Mouse (Mus musculus) spleen, postnatal 36 days (tissue): ENCODE results near the gene Specc1.
A peak's percentile ranks its signal among the peaks of the same experiment; 100 is the strongest.

ENCODE experiments used
- DNase-seq, 2 experiments: peaks; one replicate each; pipeline ENCODE4 v3.0.0; 2022; ENCODE audit warnings: low spot score in 2 of 2, mixed read lengths in 1 of 2

Gene Specc1

DNA sequence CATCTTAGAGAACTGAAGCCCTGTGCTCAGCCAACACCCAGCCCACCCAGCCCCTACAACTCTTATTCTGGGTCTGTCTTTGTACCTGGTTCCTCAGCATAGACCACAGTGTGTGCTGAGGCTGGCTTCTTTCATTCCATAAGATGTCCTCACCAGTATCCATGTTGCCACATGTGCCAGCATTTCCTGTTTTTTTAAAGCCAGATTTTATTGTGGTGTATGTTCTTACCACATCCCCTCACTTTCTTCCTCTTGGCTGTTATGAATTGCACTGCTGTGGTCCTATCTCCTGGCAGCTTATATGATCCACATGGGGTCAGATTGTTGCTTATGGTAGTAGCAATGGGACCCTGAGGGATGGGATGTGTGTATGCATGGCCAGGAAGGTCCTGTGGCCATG, 92.6 kb downstream of the Specc1 start:
- no peak for DNase-seq

DNA sequence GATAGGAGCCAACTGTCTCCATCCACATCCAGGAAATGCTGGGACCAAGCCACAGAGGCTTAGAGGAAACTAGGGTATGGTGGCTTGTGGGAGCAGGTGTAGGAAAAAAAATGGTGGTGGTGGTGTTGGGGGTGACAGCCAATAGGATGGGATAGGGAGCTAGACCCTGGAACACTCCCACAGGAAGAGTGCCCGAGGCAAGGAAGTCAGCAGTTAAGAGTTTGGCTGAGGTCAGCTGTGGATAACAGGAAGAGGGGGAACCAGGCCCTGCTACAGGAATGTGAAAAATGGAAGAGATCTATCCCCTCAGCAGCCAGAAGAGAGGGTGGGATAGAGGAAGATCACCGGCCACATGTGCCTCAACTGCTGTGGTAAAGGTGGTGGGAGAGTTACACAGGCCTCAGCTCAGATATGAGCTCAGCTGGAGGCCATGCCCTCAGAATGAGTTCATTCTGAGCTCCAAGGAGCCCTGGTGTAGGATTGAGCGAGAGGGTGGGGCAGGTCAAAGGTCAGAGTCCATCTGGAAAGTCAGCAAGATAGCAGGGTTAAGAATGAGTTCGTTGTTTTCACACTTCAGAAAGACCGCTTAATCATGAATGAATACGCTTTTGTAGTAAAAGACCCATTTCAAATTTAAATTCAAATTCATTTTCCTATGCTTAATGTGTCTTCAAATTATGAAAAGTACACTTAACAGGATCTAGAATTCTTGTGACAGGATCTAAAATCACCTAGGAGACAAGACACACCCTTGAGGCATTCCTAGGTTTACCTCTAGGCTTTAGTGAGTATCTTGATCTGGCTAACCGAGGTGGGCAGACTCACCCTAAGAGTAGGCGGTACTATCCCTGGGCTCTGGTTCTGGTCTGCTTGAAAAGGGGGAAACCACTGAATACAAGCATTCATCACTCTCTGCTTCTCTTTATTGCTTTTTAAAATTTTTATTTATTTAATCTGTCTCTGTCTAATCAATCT, 94.1 kb downstream of the Specc1 start:
- DNase-seq: no peak

DNA sequence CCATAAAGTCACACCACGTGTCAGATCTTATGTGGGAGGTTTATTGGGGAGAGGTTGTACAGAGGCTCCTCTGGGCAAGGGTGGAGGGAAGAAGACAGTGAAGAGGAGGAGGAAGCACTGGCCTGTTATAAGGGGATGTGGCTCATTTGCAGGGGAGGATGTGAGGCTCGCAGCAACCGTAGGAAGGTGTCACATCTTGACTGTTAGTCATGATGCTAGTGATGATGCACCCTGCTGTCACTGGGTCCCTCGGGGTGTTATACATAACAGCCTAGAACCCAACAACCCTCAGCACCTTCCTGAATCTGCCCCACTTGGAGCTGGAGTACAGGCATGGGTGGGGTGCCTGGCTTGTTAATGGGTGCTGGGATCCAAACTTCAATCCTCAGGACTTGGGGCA, 94.9 kb downstream of the Specc1 start:
- DNase-seq: no peak

DNA sequence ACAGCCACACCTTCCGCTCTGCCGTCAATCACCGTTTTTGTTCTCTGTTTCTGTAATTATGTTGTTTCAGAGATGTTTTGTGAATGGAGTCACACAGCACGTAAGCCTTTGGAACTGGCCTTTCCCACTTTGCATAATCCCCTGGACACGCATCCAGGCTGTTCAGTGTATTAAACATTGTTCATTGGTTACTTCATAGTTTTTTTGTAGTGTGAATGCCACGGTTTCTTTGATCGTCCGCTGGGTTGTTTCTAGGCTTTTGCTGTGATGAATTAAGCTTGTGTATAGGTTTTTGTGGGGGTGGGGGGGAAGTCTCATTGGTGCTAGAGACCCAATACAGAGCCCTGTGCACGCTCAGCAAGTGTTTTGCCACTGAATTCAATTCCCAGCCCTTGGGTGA, 97.4 kb downstream of the Specc1 start:
- no peak for DNase-seq

DNA sequence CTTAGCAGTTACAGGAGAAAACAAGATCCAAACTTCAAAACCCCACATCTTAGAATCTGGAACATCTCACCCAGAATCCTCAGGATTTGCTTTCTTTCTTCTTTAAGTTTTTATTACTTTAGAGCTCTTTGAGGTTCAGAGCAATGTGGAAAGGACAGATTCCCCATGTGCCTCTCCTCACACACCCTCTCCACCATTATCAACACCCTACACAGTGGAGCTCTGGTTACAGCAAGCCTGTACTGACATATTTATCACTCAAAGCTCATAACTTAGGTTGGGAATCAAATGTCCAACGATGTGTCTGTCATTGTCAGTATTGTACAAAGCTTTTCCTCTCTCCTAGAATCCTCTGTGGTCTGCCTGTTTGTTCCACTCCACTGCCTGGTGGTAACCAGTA, 108.0 kb downstream of the Specc1 start:
- no peak for DNase-seq

DNA sequence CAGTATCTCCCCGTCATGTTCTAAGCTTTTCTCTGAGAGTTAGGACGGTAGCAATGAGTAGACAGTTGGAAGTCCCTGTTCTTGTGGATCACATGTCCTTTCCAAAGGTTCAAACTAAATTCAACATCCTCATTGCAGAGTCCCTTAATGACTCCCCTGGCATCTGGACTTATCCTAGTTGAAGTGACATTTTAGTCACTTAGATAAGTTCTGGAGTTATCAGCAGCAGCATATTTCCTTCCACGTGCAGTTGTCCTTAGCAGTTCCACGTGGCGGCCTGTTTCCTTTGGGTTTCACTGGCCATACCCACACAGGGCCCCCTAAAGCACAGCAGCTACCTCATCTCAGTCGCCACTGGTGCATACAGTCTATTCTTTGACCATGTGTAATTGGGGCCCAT, 109.1 kb downstream of the Specc1 start:
- DNase-seq: no peak

DNA sequence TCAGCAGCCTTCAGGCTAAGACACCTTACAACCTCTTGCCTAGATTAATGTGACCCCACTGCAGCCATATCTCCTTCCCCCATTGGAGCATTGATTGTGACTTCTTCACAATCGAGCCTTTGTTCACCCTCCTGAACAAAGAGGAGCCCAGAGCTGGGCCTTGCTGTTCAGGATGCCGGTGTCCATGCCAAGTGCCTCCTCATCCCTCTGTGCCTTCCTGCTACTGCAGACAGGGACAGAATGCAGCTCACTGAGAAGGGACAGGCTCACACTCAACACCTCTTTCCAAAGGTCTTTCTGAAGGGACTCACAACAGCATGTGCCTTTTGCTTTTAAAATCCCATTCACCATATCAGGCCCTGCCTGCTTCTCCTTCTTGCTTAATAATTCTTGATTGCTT, 113.0 kb downstream of the Specc1 start:
- DNase-seq: no peak

DNA sequence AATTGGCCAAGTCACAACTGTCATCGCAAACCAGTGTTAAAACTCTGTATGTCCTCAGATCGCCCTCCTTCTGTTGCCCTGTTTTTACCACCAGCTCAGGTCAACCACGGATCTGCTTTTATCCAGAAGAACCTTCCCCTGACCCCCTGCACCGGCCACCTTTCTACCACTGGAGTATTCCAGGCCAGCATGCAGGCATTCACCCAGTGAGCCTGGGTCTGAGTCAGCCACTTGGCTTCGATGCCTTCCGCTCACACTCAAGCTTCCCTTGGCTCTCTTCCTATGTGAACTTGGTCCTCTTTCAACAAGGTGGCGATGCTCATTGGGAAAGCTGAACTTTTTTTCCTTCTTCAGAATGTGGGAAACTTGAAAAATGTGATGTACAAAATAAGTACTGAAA, 113.6 kb downstream of the Specc1 start:
- no peak for DNase-seq

DNA sequence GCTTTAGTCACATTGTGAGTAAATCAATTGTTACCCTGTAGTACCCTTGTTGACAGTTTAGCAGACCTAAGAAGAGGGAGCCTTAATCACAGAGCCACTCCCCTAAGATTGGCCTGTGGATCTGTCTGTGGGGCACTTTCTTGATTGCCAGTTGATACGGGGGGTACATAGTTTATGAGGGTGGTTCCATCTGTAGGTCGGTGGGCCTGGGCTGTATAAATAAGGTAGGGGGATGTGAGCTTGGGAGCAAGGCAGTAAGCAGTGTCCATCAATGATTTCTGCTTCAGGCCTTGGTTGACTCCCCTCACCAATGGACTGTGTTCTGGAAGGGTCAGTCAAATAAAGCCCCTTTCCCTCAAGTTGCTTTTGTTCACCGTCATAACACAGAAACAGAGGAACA, 115.8 kb downstream of the Specc1 start:
- DNase-seq: no peak

DNA sequence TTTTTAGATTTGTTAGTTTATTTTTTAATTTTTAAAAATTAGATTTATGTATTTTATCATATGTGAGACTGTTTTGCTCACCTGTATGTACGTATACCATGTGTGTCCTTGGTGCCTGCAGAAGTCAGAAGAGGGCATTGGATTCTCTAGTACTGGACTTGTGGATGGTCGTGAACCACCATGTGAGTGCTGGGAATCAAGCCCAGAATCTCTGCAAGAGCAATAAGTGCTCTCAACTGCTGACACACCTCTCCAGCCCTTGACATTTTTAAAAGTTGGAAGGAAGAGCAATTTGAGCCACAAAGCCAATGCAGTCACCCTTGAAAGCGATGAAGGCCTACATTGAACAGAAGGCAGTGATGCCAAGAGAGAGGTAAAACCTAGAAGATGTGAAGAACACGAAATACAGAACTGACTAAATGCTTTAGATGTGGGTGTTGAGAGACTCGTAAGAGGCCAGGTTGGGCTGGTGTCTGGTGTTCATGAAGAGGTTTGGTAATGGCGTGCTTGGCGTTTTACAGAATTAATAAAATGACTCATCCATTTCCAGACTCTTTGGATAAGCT, 117.1 kb downstream of the Specc1 start:
- no peak for DNase-seq

DNA sequence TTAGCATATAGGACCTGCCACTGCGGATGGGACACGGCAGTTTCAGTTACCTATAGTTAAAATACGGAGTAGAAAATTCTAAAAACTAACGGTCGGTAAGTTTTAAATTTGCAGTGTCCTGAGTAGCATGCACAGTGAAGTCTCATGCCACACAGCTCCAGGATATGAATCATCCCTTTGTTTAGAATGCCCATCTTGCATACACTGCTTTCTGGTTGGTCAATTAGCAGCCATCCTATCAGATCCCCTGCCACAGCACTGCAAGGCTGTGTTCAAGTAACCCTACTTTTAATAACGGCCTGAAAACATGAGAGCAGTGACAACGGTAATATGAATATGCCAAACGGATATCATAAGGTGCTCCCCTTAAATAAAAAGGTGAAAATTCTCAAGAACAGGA, 118.0 kb downstream of the Specc1 start:
- no peak for DNase-seq

DNA sequence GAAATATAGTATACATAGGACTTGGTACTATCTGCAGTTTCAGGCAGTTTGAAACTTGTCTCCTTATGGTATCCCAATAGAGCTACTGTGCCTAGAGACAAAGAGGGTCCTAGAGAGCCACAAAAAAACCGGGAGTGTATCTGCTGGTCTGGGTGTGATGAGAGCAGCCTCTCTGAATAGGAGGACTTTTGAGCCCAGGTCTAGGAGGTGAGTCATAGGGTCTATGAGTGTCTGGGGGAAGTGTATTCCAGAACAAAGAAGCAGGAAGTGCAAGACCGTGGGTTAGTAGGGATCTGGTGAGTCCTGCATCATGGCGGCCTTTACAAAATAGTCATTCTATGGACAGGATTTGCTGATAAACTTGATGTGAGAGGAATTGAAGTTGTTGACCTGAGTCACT, 118.5 kb downstream of the Specc1 start:
- no peak for DNase-seq

DNA sequence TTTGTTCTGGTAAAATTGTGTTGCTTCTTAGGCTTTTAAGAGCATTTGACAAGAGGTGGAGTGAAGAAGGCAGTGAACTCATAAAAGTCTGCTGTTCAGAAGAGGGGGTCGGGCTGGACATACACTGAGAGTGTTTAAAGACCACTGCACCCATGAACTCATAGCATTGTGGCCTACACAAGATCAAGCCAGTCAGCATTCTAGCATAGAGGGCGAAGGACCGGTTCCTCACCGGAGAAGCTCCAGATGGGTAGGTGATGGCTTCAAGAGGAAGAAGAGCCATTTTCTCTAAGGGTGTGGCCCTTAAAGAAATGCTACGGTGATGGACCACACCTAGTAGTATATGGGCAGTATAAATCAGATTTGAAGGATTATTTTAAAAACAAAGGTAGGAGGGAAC, 119.0 kb downstream of the Specc1 start:
- no peak for DNase-seq

DNA sequence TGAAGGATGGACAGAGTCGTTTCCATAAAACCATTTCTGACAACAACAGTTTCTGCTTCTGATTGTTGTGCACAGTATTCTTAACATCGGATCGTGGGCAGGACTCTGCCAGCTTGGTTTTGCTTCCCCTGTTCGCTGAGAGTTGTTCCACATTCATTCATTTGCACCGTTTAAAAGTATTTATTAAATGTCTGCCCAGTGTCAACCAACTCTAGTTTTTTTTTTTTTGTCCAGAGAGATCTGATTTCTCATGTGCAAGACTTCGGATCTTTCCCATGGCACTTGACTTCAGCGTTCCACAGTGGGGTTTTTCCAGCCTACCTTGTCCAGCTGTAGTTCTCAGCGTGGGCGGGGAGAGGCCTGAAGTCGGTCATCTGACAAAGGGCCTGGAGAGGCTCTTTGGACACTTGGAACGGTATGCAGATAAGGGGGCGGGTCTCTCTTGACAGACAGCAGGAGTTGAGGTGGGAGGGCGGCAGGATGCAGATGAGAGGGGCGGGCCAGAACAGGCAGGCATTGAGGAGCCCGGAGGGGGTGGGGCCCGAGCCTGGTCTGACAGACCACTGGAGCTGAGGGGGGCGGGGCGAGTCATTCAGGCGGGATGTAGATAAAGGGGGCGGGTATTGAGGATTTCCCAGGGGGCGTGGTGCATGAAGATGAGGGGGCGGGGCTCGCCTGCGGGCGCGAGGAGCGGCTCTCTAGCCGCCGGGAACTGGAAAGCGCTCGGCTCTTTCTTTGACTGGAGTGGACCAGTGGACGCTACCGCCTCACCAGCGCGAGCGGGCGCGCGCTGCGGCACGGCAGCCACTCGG, 120.0 kb downstream of the Specc1 start:
- peak; percentile 86 to 90 for DNase-seq

DNA sequence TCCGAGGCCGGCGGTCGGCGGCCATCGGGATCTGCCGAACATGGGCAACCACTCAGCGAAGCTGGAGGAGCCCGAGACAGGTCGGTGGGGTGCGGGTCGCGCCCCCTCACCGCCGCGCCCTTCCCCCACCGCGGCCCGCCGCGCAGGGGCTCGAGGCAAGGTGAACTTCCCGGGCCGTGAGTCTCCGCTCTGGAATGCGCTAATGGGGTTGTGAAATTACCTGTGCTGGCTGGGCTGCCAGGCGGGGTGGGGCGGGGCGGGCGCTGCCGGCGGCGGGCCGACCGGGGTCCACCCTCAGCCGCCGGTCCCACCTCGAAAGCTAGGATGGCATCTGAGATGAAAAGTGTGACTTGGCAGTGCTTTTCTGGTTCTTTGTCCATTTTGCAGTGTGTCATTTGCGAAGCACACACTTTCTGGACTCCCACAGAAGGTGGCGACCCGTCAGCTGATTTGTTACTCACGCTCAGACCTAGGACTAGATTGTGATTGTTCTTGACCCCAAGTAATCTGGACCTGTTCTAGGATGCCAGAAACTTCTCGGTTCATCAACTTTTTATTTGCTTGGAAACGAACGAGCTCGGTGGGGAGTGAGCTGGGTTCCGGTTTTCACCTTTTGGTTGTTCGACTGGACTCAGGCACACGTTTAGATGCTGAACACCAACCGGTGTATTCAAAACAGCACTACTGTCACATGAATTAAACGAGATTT, 120.7 kb downstream of the Specc1 start:
- no peak for DNase-seq

DNA sequence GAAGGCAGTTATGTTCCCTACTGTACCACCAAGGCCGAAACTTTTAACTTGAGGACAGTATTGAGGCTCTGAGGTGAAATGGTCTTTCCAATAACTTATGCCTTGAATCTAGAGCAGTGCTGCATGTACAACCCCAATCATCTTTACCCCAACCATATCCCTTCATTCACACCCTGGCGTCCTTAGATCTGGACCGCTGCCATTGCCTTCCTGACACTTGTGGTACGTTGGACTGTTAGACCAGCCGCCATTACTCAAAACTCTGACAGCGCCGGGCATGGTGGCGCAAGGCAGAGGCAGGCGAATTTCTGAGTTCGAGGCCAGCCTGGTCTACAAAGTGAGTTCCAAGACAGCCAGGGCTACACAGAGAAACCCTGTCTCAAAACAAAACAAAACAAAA, 121.8 kb downstream of the Specc1 start:
- DNase-seq: no peak

DNA sequence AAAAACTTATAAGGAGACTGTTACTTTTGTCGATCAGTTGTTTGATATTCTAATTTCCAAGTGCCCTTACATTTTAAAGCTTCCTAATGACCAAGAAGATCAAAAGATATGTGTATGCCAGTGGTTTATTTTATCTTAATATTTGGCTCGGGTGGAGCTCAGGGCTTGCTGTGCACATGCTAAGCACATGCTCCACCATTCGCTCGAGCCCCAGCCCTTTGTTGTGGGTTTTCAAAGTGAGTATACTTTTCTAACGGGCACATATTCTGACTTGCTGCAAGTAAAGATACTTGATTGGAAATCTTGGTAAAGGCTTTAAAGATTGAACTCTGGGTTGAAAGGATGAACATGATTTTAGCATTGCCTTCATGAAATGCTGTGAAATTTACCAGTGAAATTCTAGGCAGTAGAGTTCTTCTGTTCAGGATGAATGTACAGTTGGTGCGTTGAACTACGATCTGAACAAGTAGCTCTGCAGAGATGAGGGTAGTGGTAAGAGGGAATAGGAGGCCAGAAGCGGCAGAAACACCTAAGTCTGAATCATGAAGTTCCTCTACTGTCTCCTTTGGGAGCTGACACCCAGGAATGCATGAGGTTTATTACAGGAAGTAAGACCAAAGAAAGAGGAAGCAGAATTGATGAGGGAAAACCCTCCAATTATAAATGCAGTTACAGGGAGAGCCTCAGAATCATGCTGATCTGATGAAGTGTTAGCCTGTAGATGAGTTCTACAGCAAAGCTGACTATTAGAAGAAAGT, 122.7 kb downstream of the Specc1 start:
- DNase-seq: no peak

DNA sequence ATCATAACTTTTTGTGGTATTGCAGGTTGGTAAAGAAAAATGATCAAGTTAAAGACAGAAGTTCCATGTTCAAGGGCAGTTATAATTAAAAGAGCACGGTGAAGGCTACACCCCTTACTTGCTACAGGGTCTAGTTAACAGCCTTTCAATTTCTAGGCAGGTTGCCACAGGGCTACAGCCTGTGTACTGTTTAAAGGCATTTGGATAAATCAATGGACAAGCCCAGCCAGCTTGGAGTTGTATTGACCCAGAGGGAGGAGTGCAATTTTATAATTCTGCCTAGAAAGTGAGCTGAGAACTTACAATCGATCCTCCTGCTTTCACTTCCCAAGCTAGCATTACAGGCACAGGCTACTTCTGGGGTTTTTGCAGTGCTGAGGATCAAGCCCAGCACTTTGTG, 123.9 kb downstream of the Specc1 start:
- no peak for DNase-seq

DNA sequence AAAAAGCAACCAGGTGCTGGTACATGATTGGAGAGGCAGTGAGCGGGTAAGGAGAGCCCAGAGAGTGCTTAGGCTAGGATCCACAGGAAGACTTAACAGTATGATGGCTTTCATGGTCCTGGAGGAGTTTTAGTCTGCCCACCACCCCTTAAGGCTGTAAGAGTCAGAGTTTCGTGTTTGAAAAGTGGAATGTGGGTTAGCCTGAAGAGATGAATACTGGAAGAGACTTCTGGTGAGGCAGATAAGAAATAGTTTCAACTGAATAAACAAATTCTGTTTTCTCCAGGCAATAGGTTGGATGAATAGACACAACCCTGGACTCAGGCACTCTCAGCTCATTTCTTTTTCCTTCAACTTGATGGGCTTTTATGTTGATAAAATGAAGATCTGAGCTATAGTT, 130.1 kb downstream of the Specc1 start:
- DNase-seq: no peak

DNA sequence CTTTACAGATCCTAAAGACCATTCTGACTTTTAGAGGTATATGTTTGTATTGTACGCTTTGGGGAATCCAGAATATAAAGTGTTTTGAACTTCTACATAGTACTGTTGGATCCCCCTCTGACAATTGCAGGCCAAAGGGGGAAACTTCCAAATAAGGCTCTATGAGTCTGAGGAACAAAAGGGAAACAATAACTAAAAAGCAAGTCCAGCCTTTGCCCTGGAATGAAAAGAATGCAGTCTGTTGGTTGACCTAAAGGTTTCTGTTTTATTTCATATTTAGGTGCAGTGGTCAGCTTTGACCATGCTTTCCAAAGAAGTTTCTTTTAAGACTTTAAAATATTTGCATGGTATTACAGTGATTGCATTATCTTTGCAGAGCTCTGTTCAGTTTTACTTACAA, 130.5 kb downstream of the Specc1 start:
- no peak for DNase-seq

DNA sequence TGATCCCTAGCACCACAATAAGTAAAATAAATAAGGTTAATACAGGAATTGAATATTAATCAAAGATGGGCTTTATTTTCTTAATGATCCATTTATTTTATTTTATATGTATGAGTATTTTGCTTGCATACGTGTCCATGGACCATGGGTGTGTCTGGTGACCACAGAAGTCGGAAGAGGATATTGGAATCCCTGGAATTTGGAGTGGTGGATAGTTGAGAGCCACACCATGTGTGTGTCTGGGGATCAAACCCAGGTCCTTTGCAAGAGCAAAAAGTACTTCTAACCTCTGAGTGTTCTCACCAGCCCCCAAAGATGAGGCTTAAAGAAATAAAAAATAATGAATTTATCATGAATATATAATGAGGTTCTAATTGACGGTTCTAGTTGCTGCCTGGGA, 132.1 kb downstream of the Specc1 start:
- no peak for DNase-seq
